Mouse (Mus musculus) myocyte (in vitro differentiated cells): ENCODE results near the gene Panx1. TPM values are rescaled to one million over a fixed set of nuclear protein-coding genes. Genes with fewer than 3 reads are reported as not detected.

Experiments
- H3K27me3 ChIP-seq: one replicate; pipeline ENCODE4 v1.6.1; 2011; ENCODE audit not compliant: control insufficient read depth, insufficient read depth, insufficient read length
- H3K36me3 ChIP-seq: one replicate; pipeline ENCODE4 v1.6.1; 2011; ENCODE audit not compliant: control insufficient read depth, insufficient read depth
- H3K4me2 ChIP-seq: one replicate; pipeline ENCODE4 v1.6.1; 2011; ENCODE audit warnings: low read depth, control low read depth
- H3K4me3 ChIP-seq: one replicate; pipeline ENCODE4 v1.5.1; 2011; ENCODE audit warnings: mild to moderate bottlenecking, control low read depth, moderate library complexity
- H3K79me2 ChIP-seq: one replicate; pipeline ENCODE4 v1.6.1; 2011; ENCODE audit not compliant: control insufficient read depth, insufficient read depth
- H3ac ChIP-seq: one replicate; pipeline ENCODE4 v1.6.1; 2011; ENCODE audit not compliant: control insufficient read depth, insufficient read length
- CEBPB ChIP-seq: IDR thresholded peaks from 2 replicates; pipeline ENCODE4 v1.6.1; 2011; ENCODE audit warnings: mild to moderate bottlenecking, moderate library complexity; ENCODE audit not compliant: poor library complexity, insufficient read depth, severe bottlenecking
- E2F4 ChIP-seq: IDR thresholded peaks from one replicate; pipeline ENCODE4 v1.6.1; 2011; ENCODE audit warnings: mild to moderate bottlenecking, control low read depth, moderate library complexity; ENCODE audit not compliant: insufficient read depth
- MAX ChIP-seq: IDR thresholded peaks from one replicate; pipeline ENCODE4 v1.6.1; 2011; ENCODE audit warnings: low read depth, mild to moderate bottlenecking, control low read depth
- MYOD1 ChIP-seq, 3 experiments: IDR thresholded peaks; one replicate each; pipeline ENCODE4 v1.6.1; 2011; ENCODE audit warnings: control low read depth in 2 of 3, low read depth in 2 of 3, mild to moderate bottlenecking in 2 of 3, moderate library complexity in 1 of 3; ENCODE audit not compliant: insufficient read length in 2 of 3, control insufficient read depth in 1 of 3
- MYOG ChIP-seq, 3 experiments: IDR thresholded peaks; one replicate each; pipeline ENCODE4 v1.6.1; 2011; ENCODE audit warnings: control low read depth in 2 of 3, low read depth in 2 of 3, mild to moderate bottlenecking in 2 of 3; ENCODE audit not compliant: insufficient read length in 2 of 3, control insufficient read depth in 1 of 3, insufficient read depth in 1 of 3
- POLR2A ChIP-seq: IDR thresholded peaks from one replicate; pipeline ENCODE4 v1.6.1; 2011; ENCODE audit warnings: low read depth, mild to moderate bottlenecking, control low read depth, moderate library complexity; ENCODE audit not compliant: insufficient read length
- POLR2AphosphoS2 ChIP-seq: IDR thresholded peaks from one replicate; pipeline ENCODE4 v1.6.1; 2011; ENCODE audit warnings: low read depth, control low read depth; ENCODE audit not compliant: insufficient read length
- REST ChIP-seq: IDR thresholded peaks from one replicate; pipeline ENCODE4 v1.6.1; 2011; ENCODE audit warnings: mild to moderate bottlenecking, control low read depth, moderate library complexity; ENCODE audit not compliant: insufficient read depth, insufficient read length
- SRF ChIP-seq: IDR thresholded peaks from one replicate; pipeline ENCODE4 v1.6.1; 2011; ENCODE audit warnings: low read depth; ENCODE audit not compliant: control insufficient read depth, insufficient read length
- TCF12 ChIP-seq: IDR thresholded peaks from one replicate; pipeline ENCODE4 v1.6.1; 2011; ENCODE audit warnings: mild to moderate bottlenecking, control low read depth; ENCODE audit not compliant: poor library complexity, insufficient read depth, severe bottlenecking
- TCF3 ChIP-seq: IDR thresholded peaks from one replicate; pipeline ENCODE4 v1.6.1; 2011; ENCODE audit warnings: low read depth, control low read depth; ENCODE audit not compliant: insufficient read length
- USF1 ChIP-seq: IDR thresholded peaks from one replicate; pipeline ENCODE4 v1.6.1; 2011; ENCODE audit warnings: low read depth, mild to moderate bottlenecking, control low read depth, moderate library complexity
- polyA plus RNA-seq: library from polyadenylated mRNA; unstranded; fragments of >200 nt; fragmentation: generic; extraction: Trizol; gene quantifications from one replicate; pipeline ENCODE4 v1.2.1, GENCODE M21; 2012; ENCODE audit warnings: missing spikeins

Gene Panx1
- polyA plus RNA-seq, 1 experiment: 54.7 TPM

GRCm38 (mm10) chr9:15037704-15038103, 7.6 kb downstream of the Panx1 start:
- Histone ChIP-seq H3K79me2 (peaks cover 35% of the 10 kb centered on the region), H3ac (no peak overlapping the region), H3K4me3 (no peak overlapping the region), H3K27me3 (no peaks in the 10 kb centered on the region), H3K4me2 (no peak overlapping the region), H3K36me3 (no peaks in the 10 kb centered on the region)
- no peak for TF ChIP-seq MYOG (IDR thresholded peaks at IDR 0.05; ENCODE audit: control insufficient read depth in 1 of 3, insufficient read depth in 1 of 3, insufficient read length in 2 of 3, low read depth in 2 of 3)
- TF ChIP-seq REST: no peak
- no peak for TF ChIP-seq TCF12
- no peak for TF ChIP-seq CEBPB
- TF ChIP-seq POLR2AphosphoS2: no peak
- TF ChIP-seq TCF3: no peak
- no peak for TF ChIP-seq MAX
- TF ChIP-seq SRF: no peak
- no peak for TF ChIP-seq USF1
- TF ChIP-seq POLR2A: no peak
- TF ChIP-seq E2F4: no peak
- no peak for TF ChIP-seq MYOD1 (IDR thresholded peaks at IDR 0.05; ENCODE audit: control insufficient read depth in 1 of 3, insufficient read length in 2 of 3, low read depth in 2 of 3)

GRCm38 (mm10) chr9:15037237-15037636, 8.0 kb downstream of the Panx1 start:
- H3K4me3 ChIP-seq: no peak overlapping the region
- no peak overlapping the region for H3K4me2 ChIP-seq
- H3ac ChIP-seq: no peak overlapping the region
- no peak for TF ChIP-seq REST
- TF ChIP-seq USF1: no peak
- TF ChIP-seq MYOD1 (IDR thresholded peaks at IDR 0.05; ENCODE audit: control insufficient read depth in 1 of 3, insufficient read length in 2 of 3, low read depth in 2 of 3): no peak
- peaks cover 34% of the 10 kb centered on the region for H3K79me2 ChIP-seq
- no peaks in the 10 kb centered on the region for H3K36me3 ChIP-seq
- H3K27me3 ChIP-seq: no peaks in the 10 kb centered on the region

GRCm38 (mm10) chr9:15036807-15037206, 8.5 kb downstream of the Panx1 start:
- TF ChIP-seq E2F4: no peak
- no peak for TF ChIP-seq TCF3
- no peak for TF ChIP-seq MYOD1 (IDR thresholded peaks at IDR 0.05; ENCODE audit: control insufficient read depth in 1 of 3, insufficient read length in 2 of 3, low read depth in 2 of 3)
- TF ChIP-seq SRF: no peak
- no peak for TF ChIP-seq MYOG (IDR thresholded peaks at IDR 0.05; ENCODE audit: control insufficient read depth in 1 of 3, insufficient read depth in 1 of 3, insufficient read length in 2 of 3, low read depth in 2 of 3)
- no peak for TF ChIP-seq USF1
- no peak for TF ChIP-seq POLR2A
- TF ChIP-seq TCF12: no peak
- TF ChIP-seq REST: no peak
- no peak for TF ChIP-seq MAX
- no peak for TF ChIP-seq POLR2AphosphoS2
- no peak for TF ChIP-seq CEBPB
- H3K4me2 ChIP-seq: no peak overlapping the region
- H3ac ChIP-seq: no peak overlapping the region
- no peaks in the 10 kb centered on the region for H3K27me3 ChIP-seq
- peaks cover 4% of the 10 kb centered on the region for H3K36me3 ChIP-seq
- H3K4me3 ChIP-seq: no peak overlapping the region
- peaks cover 29% of the 10 kb centered on the region for H3K79me2 ChIP-seq

GRCm38 (mm10) chr9:15036405-15036804, 8.9 kb downstream of the Panx1 start:
- Histone ChIP-seq H3K79me2 (peaks cover 28% of the 10 kb centered on the region), H3K27me3 (no peaks in the 10 kb centered on the region), H3ac (no peak overlapping the region), H3K36me3 (peaks cover 5% of the 10 kb centered on the region), H3K4me2 (no peak overlapping the region), H3K4me3 (no peak overlapping the region)
- TF ChIP-seq MAX (no peak), POLR2A (no peak), SRF (no peak), MYOG (IDR thresholded peaks at IDR 0.05; ENCODE audit: control insufficient read depth in 1 of 3, insufficient read depth in 1 of 3, insufficient read length in 2 of 3, low read depth in 2 of 3) (no peak), POLR2AphosphoS2 (no peak), TCF12 (no peak), MYOD1 (IDR thresholded peaks at IDR 0.05; ENCODE audit: control insufficient read depth in 1 of 3, insufficient read length in 2 of 3, low read depth in 2 of 3) (no peak), E2F4 (no peak), TCF3 (no peak), CEBPB (no peak), REST (no peak), USF1 (no peak)

- Histone ChIP-seq H3K79me2 (peaks cover 28% of the 10 kb centered on the region), H3ac (no peak overlapping the region)
- TF ChIP-seq CEBPB (no peak), POLR2A (no peak), MYOG (IDR thresholded peaks at IDR 0.05; ENCODE audit: control insufficient read depth in 1 of 3, insufficient read depth in 1 of 3, insufficient read length in 2 of 3, low read depth in 2 of 3) (no peak), E2F4 (no peak), TCF12 (no peak), TCF3 (no peak), MAX (no peak), REST (no peak), USF1 (no peak), MYOD1 (IDR thresholded peaks at IDR 0.05; ENCODE audit: control insufficient read depth in 1 of 3, insufficient read length in 2 of 3, low read depth in 2 of 3) (no peak), SRF (no peak)
Measured at GRCm38 (mm10) chr9:15035979-15036378, 9.3 kb downstream of the Panx1 start.

More at GRCm38 (mm10) chr9:15035979-15036378, 9.3 kb downstream of the Panx1 start:
- Histone ChIP-seq H3K4me2 (no peak overlapping the region), H3K36me3 (peaks cover 5% of the 10 kb centered on the region), H3K27me3 (no peaks in the 10 kb centered on the region), H3K4me3 (no peak overlapping the region)
